Mouse (Mus musculus): ENCODE data around the gene Nosip. TPM values are rescaled to one million over a fixed set of nuclear protein-coding genes. Genes with fewer than 3 reads are reported as not detected.

Gene Nosip
- total RNA-seq, 1 experiment from 2014 or later = 41.6 TPM

GRCm38 (mm10) chr7:45058607-45059571, 3.3 kb upstream of the Nosip start:
- peak; percentile 45 for DNase-seq

DNA sequence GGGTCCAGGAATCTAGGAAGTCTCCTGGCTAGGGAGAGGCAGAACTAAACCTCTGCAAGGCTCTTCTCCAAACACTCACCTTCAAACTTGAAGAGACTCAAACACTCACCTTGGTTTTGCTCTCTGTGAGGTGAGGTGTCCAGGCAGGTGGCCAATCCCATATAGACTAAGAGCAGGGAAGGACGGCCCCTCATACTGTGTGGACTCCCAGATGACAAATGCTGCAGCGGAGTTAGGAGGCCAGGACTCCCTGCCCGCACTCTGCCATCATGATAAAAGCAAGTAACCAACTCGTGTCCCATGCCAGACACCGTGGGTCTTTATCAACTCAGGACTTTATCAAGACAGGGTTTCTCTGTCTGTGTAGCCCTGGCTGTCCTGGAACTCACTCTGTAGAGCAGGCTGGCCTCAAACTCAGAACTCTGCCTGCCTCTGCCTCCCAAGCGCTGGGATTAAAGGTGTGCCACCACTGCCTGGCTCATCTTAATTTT, 1.6 kb upstream of the Nosip start:
- DNase-seq = no peak

DNA sequence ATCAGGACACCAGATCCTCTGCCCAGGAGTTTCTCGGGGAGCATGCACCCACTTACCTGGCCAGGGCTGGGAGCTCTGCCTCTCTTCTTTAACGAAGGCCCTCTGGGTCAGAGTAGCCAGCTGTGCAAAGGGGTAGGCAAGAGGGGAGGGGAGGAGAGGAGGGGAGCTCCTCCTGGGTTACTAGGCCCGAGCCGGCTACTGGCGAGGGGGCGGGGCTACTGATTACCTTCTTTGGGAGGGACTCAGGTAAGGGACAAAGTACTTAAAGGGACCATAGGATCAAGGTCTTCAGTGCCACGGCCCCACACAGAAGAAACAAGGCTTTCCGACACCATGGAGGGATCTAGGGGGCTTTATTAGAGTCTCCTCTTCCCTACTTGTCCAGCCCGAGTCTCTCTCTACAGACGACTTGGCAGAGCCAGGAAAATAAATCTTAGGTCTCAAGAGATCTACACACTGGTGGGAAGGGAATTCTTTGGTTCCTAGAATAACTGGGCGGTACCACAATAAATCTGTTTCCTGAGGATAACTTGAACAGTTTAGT, 625 bp upstream of the Nosip start:
- DNase-seq = peak; percentile 55

GRCm38 (mm10) chr7:45067190-45067999, 5.2 kb downstream of the Nosip start:
- no peak for DNase-seq

- peak; percentile 77 for DNase-seq
These were observed 5.7 kb downstream of the Nosip start for GRCm38 (mm10) chr7:45068000-45068318.

DNA sequence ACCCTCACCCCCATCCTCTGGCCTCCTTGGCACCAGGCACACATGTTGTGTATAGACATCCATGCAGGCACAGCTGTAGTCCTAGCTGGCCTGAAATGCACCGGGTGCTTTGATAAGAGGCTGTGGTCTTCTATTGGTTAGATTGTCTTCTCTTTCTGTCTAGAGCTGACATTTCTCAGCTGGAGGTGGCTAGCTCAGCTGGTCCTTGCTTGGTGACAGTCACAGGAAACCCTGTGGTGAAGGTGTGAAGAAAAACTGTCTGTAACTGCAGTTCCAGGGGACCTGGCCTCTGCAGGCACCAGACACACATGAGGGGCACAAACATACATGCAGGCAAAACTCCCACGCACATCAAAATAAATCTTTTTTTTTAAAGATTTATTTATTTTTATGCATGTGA, 7.4 kb downstream of the Nosip start:
- no peak for DNase-seq

GRCm38 (mm10) chr7:45072230-45072629, 10.0 kb downstream of the Nosip start:
- peak; percentile 72 for DNase-seq

GRCm38 (mm10) chr7:45073171-45073707, 11.0 kb downstream of the Nosip start:
- DNase-seq = no peak

- DNase-seq = no peak
These were observed 11.7 kb downstream of the Nosip start for GRCm38 (mm10) chr7:45073949-45074348.

GRCm38 (mm10) chr7:45075405-45075804, 13.2 kb downstream of the Nosip start:
- DNase-seq = peak; percentile 78

DNA sequence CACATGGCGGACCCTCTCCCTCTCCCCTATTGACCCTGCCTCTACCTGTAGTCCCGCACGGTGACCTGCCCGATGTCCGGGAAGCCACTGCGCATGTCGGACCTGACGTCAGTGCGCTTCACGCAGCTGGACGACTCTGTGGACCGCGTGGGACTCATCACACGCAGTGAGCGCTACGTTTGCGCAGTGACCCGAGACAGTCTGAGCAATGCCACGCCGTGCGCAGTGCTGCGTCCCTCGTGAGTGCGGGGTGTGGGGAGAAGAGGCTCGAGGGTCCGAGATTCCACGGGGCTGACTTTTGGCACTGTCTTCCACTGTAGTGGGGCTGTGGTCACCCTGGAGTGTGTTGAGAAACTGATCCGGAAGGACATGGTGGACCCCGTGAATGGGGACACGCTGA, 14.3 kb downstream of the Nosip start:
- DNase-seq = no peak

GRCm38 (mm10) chr7:45077322-45077721, 15.1 kb downstream of the Nosip start:
- no peak for DNase-seq

- no peak for DNase-seq
These were observed 15.6 kb downstream of the Nosip start for GRCm38 (mm10) chr7:45077829-45078228.

- DNase-seq = peak; percentile 89
These were observed 16.3 kb downstream of the Nosip start for GRCm38 (mm10) chr7:45078513-45078912.

DNA sequence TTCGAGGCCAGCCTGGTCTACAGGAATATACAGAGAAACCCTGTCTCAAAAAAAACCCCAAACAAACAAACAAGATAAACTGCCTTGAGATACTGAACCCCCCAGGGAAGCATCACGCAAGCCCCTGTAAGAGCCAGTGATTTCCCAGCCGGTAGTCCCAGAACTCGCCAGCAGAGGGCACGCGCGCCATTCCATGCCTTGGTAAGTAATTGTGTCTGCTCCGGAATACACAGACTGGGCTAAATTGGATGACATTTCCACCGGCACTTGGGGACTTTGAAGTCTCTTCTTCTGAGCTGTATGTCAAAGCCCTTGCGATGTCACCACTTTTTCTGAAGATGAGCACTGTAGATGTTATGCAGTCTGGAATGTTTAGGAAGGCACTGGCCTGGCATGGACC, 17.6 kb downstream of the Nosip start:
- DNase-seq = peak; percentile 92

DNA sequence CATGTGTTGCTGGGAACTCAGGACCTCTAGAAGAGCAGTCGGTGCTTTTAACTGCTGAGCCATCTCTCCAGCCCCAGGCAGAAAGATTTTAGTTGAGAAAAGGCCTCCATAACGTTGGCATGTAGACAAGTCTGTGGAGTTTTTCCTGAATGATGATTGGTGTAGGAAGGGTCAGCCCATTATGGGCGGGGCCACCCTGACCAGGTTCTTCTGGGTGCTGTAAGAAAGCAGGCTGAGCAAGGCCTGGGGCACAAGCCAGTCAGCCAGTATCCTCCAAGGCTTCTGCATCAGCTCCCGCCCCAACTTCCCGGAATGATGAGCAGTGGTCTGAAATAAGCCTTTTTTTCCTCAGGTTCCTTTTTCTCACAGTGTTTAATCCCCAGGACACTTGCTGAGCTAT, 18.8 kb downstream of the Nosip start:
- no peak for DNase-seq

DNA sequence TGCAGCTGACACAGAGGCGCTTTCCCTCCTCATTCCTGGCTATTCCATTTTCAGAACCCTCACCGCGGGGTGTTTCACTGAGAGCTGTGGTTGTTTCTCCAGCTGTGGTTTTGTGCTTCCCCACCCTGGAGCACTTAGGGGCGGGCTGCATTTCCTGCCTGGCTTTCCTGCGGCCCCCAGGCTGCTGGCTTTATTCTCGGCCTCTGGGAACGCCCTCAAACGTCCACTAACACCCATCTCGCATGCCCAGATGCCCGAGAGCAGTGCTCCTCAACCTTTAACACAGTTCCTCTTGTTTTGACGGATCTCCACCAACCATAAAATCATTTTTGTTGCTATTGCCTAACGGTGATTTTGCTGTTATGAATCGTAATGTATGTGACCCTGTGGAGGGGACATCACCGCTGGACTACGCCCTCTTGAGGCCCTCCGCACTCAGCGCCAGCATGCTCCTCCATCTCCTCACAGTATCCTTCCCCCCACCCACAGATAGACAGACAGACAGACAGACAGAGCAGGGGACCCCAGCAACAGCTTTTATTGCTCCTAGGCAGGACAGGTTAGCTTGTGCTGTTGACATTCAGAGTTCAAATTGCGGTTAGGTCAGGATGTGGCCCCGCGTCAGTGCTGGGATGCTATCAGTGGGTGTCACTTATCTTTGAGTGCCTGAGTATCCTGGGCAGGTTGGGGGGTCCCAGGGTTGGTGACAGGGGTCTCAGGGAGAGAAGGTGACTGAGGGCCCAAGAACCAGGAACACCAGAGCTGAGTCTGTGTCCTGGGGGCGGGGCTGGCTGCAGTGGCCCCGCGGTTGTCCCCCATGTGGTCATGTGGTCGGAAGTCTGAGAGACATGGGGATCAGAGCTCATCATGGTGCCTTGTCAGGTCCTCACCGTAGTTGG, 20.4 kb downstream of the Nosip start:
- peak; percentile 53 for DNase-seq

- no peak for DNase-seq
These were observed 21.2 kb downstream of the Nosip start for GRCm38 (mm10) chr7:45083300-45083890.

- DNase-seq = peak; percentile 2
These were observed 23.9 kb downstream of the Nosip start for GRCm38 (mm10) chr7:45086084-45086483.

GRCm38 (mm10) chr7:45088597-45088996, 26.4 kb downstream of the Nosip start:
- peak; percentile 1 for DNase-seq
